Mouse (Mus musculus): ENCODE results near the gene Atp5g1.

The Atp5g1 gene

GRCm38 (mm10) chr11:96073295-96073993, 2.0 kb downstream of the Atp5g1 start:
- intact Hi-C loops (cut with DNase I): no loop called here

- intact Hi-C loops (cut with DNase I): no loop called here
Measured at GRCm38 (mm10) chr11:96071013-96071412, 4.5 kb downstream of the Atp5g1 start.

GRCm38 (mm10) chr11:96070353-96070752, 5.1 kb downstream of the Atp5g1 start:
- intact Hi-C loops (cut with DNase I): no loop called here

- intact Hi-C loops (cut with DNase I): no loop called here
Measured at GRCm38 (mm10) chr11:96068231-96068630, 7.2 kb downstream of the Atp5g1 start.

GRCm38 (mm10) chr11:96065215-96065911, 10.1 kb downstream of the Atp5g1 start, which contains the start of gene Ube2z:
Gene Ube2z (minus strand): TSS chr11:96065388.
- intact Hi-C loops (cut with DNase I): no loop called here

GRCm38 (mm10) chr11:96064521-96065214, 10.8 kb downstream of the Atp5g1 start:
- intact Hi-C loops (cut with DNase I): no loop called here

GRCm38 (mm10) chr11:96058309-96058708, 17.2 kb downstream of the Atp5g1 start:
- intact Hi-C loops (cut with DNase I): no loop called here

GRCm38 (mm10) chr11:96050854-96051253, 24.6 kb downstream of the Atp5g1 start:
- intact Hi-C loops (cut with DNase I): no loop called here

- intact Hi-C loops (cut with DNase I): no loop called here
Measured at GRCm38 (mm10) chr11:96049939-96050338, 25.5 kb downstream of the Atp5g1 start.

- intact Hi-C loops (cut with DNase I): no loop called here
Measured at GRCm38 (mm10) chr11:96047469-96048373, 27.7 kb downstream of the Atp5g1 start.

GRCm38 (mm10) chr11:96046793-96047192, 28.7 kb downstream of the Atp5g1 start:
- intact Hi-C loops (cut with DNase I): no loop called here

GRCm38 (mm10) chr11:96046028-96046427, 29.4 kb downstream of the Atp5g1 start:
- intact Hi-C loops (cut with DNase I): no loop called here

GRCm38 (mm10) chr11:96044803-96045567, 30.5 kb downstream of the Atp5g1 start:
- intact Hi-C loops (cut with DNase I): no loop called here

GRCm38 (mm10) chr11:96038560-96038959, 36.9 kb downstream of the Atp5g1 start:
- intact Hi-C loops (cut with DNase I): no loop called here

GRCm38 (mm10) chr11:96037499-96037898, 38.0 kb downstream of the Atp5g1 start:
- intact Hi-C loops (cut with DNase I): no loop called here

- intact Hi-C loops (cut with DNase I): no loop called here
Measured at GRCm38 (mm10) chr11:96035133-96035532, 40.3 kb downstream of the Atp5g1 start.

- intact Hi-C loops (cut with DNase I): no loop called here
Measured at GRCm38 (mm10) chr11:96034596-96035052, 40.8 kb downstream of the Atp5g1 start, which contains the start of gene Snf8. Gene Snf8 (plus strand): TSS chr11:96034885.

- intact Hi-C loops (cut with DNase I): no loop called here
Measured at GRCm38 (mm10) chr11:96034116-96034515, 41.4 kb downstream of the Atp5g1 start.

GRCm38 (mm10) chr11:96033264-96033663, 42.2 kb downstream of the Atp5g1 start:
- intact Hi-C loops (cut with DNase I): no loop called here

- intact Hi-C loops (cut with DNase I): no loop called here
Measured at GRCm38 (mm10) chr11:96031701-96032100, 43.8 kb downstream of the Atp5g1 start.
